Mouse (Mus musculus) frontal cortex, adult 2 months (tissue): ENCODE data around the gene Map3k9. TPM values are rescaled to one million over a fixed set of nuclear protein-coding genes. Genes with fewer than 3 reads are reported as not detected.

Experiments used
- DNase-seq, 2 experiments: peaks; one replicate each; pipeline ENCODE4 v3.0.0; 2022; ENCODE audit warnings: low spot score in 1 of 2; ENCODE audit errors: extremely low spot score in 1 of 2
- polyA plus RNA-seq: library from polyadenylated mRNA; depleted of rRNA; stranded (reverse); fragments of >200 nt; gene quantifications from 2 replicates; pipeline ENCODE4 v1.2.3, GENCODE M21; 2012

Gene Map3k9
- polyA plus RNA-seq, 1 experiment, result 14.2 TPM

DNA sequence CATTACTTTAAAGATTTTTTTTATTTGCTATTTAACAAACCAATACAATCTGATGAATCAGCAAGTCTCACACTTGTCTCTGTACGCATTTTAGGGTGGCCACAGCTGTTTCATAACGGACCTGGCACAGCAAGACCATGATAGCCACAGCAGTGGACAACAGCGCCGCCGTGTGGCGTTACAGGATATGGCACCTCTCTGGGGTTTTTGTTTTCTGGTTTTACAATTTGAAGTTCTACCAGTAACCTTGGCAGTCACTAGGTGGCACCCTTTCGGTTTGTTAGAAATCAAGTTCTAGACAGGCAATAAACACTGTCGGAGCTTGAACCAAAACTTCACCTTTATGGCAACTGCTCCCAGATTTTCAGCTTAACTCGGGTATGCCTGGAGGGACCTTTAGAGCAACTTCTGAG lies 7.7 kb upstream of the Map3k9 start:
- peak; percentile 88 to 99 for DNase-seq

DNA sequence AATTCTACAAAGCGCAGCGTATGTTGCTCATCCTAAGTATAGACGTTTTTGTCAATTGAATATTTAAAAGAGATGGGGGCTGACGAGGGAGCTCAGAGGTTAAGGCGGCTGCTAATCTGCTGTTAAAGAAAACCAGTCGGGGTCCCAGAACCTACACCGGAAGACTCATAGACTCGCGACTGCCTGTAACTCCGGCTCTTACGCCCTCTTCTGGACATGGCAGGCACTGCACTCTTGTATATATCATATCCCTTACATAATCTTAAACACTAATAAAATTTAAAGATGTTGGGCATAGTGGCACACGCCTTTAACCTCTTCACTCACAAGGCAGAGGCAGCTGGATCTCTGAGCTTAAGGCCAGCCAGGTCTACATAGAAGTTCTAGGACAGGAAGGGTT lies 6.3 kb upstream of the Map3k9 start:
- no peak for DNase-seq

GRCm38 (mm10) chr12:81783301-81783700 lies 2.3 kb upstream of the Map3k9 start:
- no peak for DNase-seq

DNA sequence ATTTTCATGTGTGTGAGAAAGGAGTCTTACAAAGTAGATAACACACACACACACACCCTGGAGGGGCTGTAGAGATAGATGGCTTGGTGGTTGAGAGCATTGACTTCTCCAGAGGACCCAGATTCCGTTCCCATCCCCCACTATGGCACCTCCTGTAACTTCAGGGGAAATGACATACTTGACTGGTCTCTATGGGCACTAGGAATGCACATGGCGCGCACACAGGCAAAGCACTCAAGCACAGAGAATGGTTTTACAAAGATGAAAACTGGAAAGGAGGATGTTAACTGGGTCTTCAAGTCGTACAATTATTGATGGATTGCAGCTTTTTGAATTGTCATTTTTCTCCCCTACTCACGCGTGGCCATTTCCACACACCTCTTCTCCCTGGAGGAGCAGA lies 1.6 kb upstream of the Map3k9 start:
- DNase-seq, result no peak

DNA sequence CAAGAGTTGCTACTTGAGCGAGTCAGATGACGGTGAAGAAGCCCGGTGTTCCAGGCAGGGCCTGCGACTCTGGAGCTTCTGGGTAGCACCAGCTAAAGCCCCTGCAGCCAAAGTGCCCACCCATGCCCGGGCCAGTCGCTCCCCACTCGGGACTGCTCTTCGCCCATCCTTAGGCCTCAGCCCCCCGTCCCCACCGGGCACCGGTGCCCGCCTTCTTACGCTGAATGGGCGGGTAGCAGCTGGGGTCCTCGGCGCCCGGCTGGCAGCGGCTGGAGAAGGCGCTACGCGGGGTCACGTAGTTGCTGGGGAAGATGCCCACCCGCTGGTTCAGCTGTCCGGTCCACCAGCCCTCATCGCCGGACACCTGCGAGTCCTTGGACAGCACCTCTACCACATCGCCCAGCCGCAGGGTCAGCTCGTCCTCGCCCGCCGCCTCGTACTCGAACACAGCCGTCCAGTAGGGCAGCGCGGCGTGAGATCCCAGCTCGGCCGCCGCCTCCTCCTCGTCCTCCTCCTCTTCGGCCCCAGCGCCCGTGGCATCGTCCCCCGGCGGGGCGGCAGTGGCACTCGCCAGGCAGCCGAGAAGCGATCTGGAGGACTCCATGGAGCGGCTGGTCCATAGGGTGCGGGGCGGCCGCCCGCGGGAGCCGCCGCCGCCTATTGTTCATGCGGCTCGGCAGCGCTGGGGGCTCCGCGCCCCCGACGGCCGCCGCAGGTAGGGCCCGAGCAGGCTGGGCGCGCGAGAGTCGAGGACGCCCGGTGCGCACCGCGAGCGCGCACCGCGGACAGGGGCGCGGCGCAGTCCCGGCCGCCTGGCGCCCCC lies 493 bp downstream of the Map3k9 start:
- DNase-seq, result no peak

GRCm38 (mm10) chr12:81779831-81780230 lies 1.1 kb downstream of the Map3k9 start:
- no peak for DNase-seq

GRCm38 (mm10) chr12:81776191-81776590 lies 4.8 kb downstream of the Map3k9 start:
- DNase-seq, result no peak

DNA sequence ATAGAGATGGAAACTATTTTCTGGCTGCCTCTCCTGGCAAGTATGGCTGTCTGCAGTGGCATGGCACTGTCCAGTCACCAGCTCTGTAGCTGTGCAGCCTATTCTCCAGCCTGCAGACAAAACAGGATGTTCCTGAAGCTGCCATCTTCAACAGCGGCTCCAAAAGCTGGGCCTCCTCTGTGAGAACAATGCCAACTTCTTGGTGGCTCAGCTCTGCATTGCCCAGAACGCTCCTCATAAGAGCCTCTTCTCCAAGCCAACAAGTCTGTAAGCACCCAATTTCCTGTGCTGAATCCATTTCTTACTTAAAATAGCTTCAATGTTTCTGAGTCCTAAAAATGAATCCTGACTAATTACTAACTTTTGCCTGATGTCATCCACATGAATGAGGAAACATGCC lies 5.3 kb downstream of the Map3k9 start:
- DNase-seq, result no peak

- DNase-seq, result no peak
Observed at GRCm38 (mm10) chr12:81774186-81774585, 6.8 kb downstream of the Map3k9 start.

DNA sequence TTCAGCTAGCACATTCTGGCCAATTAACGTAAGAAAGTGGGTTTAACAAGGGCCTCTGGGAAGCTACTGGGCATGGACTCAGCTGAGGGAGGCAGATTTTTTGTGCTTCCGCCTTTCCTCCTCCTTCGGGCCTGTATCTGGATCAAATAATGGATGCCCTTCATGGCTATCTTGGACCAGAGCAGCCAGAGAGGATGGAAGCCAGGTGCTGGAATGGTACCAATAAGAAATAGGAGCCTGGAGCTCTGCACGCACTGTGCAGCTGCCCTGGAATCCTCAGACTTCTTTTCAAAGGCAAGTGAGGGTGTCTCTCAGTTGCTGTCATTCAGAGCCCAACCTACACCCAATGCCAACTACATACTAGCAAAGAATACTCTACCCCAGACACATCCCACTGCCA lies 11.5 kb downstream of the Map3k9 start:
- no peak for DNase-seq

- DNase-seq, result no peak
Observed at GRCm38 (mm10) chr12:81765386-81765785, 15.6 kb downstream of the Map3k9 start.

- no peak for DNase-seq
Observed at GRCm38 (mm10) chr12:81764370-81764769, 16.6 kb downstream of the Map3k9 start.

- DNase-seq, result no peak
Observed at GRCm38 (mm10) chr12:81754651-81755050, 26.3 kb downstream of the Map3k9 start.

- DNase-seq, result no peak
Observed at GRCm38 (mm10) chr12:81751116-81751515, 29.9 kb downstream of the Map3k9 start.

DNA sequence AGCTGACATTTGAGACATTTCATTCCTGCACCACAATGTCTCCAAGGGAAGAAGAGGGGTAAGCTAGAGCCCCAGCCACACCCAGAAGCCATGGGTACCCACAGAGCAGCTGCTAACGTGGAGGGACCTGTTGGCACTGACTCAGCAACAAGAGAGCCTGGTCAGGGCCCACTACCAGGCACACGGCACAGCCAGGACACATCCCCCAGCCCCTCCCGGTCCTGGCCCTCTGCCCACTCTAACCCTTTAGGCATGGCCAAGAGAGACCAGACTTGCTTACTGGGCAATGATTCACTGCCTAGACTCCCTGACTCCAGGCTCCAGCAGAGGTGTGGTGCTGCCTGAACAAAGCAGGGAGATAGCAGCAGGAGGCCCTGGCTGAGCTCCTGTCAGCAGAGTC lies 32.1 kb downstream of the Map3k9 start:
- no peak for DNase-seq

- no peak for DNase-seq
Observed at GRCm38 (mm10) chr12:81748021-81748576, 32.9 kb downstream of the Map3k9 start.

DNA sequence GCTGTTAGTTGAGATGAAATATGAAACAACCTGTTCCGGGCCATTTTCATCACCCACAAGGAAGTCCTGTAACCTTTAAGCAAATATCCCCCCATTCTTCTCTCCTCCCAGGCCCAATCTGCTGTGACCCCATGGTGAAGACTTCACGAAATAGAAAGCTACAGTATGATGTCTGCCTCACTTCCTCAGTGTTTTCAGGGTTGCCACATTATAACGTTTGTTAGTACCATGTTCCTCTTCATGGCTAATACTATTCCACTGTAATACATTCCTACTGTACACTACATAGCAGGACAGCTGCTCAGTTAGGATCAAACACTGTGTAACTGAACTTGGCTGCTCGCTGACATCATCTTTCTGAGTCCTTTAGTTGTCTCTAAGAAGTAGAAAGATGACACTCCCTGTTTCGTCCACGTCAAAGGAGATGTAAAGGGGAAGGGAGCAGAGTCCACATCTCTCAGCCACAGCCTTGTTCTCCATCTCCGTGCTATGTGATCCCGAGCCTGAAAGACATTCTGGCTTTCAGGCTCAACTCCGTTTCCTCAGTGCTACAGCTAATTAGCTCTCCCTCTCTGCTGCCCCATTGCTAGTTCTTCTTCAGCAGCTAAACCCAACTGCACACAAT lies 34.5 kb downstream of the Map3k9 start:
- no peak for DNase-seq

- DNase-seq, result peak in 1 of 2 experiments; percentile 61
Observed at GRCm38 (mm10) chr12:81735246-81736070, 45.5 kb downstream of the Map3k9 start.

GRCm38 (mm10) chr12:81726246-81726822 lies 54.6 kb downstream of the Map3k9 start:
- no peak for DNase-seq

- DNase-seq, result no peak
Observed at GRCm38 (mm10) chr12:81724776-81725175, 56.2 kb downstream of the Map3k9 start.

DNA sequence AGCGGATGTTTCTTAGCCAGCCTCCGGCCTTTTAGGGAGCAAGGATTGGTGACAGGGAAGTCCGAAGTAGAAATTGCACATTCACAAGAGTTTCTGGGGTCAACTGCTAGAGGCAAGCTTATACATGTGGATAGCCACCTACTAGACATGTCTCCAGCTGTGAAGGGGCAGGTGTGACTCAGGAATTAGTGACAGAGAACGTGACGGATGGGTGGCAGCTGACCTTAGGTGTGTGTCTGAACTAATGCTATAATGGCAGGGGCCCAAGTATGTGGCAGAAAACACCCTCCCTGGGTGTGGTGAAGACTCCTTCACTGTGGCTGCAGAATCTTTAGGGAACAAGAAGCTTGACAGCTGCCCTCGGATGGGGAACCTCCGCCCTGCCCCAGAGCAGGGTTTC lies 57.6 kb downstream of the Map3k9 start:
- DNase-seq, result no peak
